Mouse (Mus musculus) embryonic facial prominence, embryonic 15.5 days (tissue): Measurements from ENCODE around the gene Glp2r. TPM values are rescaled to one million over a fixed set of nuclear protein-coding genes. Genes with fewer than 3 reads are reported as not detected.

Source experiments
- ATAC-seq: fragments of 200-750 bp; cut with Nextera tagmentation; 2 replicates; pipeline ENCODE4 v1.8.0; 2017; ENCODE audit warnings: low read depth, moderate TSS enrichment; ENCODE audit not compliant: insufficient number of reproducible peaks, low FRiP score, low TSS enrichment
- H3K27ac ChIP-seq: fragments of 300-500 bp; sonication (generic); replicated peaks from 2 replicates; pipeline ENCODE4 v1.5.1; 2015; ENCODE audit warnings: mild to moderate bottlenecking, inconsistent platforms
- H3K27me3 ChIP-seq: fragments of 300-500 bp; sonication (generic); 2 replicates; pipeline ENCODE4 v1.6.1; 2015; ENCODE audit warnings: inconsistent platforms
- H3K36me3 ChIP-seq: fragments of 300-500 bp; sonication (generic); 2 replicates; pipeline ENCODE4 v1.6.1; 2015; ENCODE audit warnings: mild to moderate bottlenecking, inconsistent platforms
- H3K4me1 ChIP-seq: fragments of 300-500 bp; sonication (generic); 2 replicates; pipeline ENCODE4 v1.6.1; 2015; ENCODE audit warnings: inconsistent platforms
- H3K4me2 ChIP-seq: fragments of 300-500 bp; sonication (generic); replicated peaks from 2 replicates; pipeline ENCODE4 v1.6.1; 2015; ENCODE audit warnings: mild to moderate bottlenecking, inconsistent platforms
- H3K4me3 ChIP-seq: fragments of 300-500 bp; sonication (generic); replicated peaks from 2 replicates; pipeline ENCODE4 v1.5.1; 2015; ENCODE audit warnings: mild to moderate bottlenecking, inconsistent platforms
- H3K9ac ChIP-seq: fragments of 300-500 bp; sonication (generic); 2 replicates; pipeline ENCODE4 v1.6.1; 2015; ENCODE audit warnings: inconsistent platforms
- H3K9me3 ChIP-seq: fragments of 300-500 bp; sonication (generic); replicated peaks from 2 replicates; pipeline ENCODE4 v1.6.1; 2016; ENCODE audit warnings: inconsistent platforms
- WGBS: fragments of 180-500 bp; shearing (Covaris S2); methylation state at CpG from one replicate; pipeline ENCODE4 v1.1.7; 2015; 5-methylcytosine and 5-hydroxymethylcytosine counted together
- polyA plus RNA-seq: library from polyadenylated mRNA; unstranded; fragments of >200 nt; fragmentation: Nextera tagmentation; extraction: Ambion mirVana; gene quantifications from 2 replicates; pipeline ENCODE4 v1.2.1, GENCODE M21; 2015

Glp2r gene
- polyA plus RNA-seq, 1 experiment from 2014 or later: 0.11 TPM

GRCm38 (mm10) chr11:67657685-67658382 is 113.1 kb downstream of the Glp2r start:
- ATAC-seq: no peak
- Histone ChIP-seq H3K4me1 (peaks cover 2% of the 10 kb centered on the region), H3K27ac (no peak overlapping the region), H3K9me3 (no peaks in the 10 kb centered on the region), H3K4me3 (no peak overlapping the region), H3K9ac (no peak overlapping the region), H3K36me3 (no peaks in the 10 kb centered on the region), H3K27me3 (no peaks in the 10 kb centered on the region), H3K4me2 (no peak overlapping the region)
- WGBS: 45% methylated on average over 11 of the region's 11 CpGs

DNA sequence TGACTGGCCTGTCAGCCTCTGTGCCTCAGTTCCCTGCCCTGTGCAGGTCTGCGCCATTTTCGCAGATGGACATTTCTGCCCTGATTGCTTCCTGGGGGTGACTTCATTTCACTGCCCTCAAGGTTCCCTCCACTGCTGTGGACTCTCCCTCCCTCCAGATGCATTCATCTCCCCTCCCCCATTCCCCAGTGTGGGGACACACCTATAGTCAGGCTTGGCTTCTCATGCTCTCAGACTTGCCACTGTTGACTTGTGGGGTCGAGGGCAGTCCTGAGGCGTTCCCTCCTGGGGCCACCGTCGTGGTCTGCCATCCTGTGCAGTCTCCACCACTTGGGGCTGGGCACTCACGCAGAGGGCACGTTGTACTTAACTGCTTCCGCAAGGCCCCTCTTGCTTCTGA is 114.1 kb downstream of the Glp2r start:
- H3K27me3 ChIP-seq: no peaks in the 10 kb centered on the region
- 85% methylated on average over 9 of the region's 9 CpGs for WGBS
- ATAC-seq: no peak

GRCm38 (mm10) chr11:67656366-67656765 is 114.6 kb downstream of the Glp2r start:
- H3K4me1 ChIP-seq: peaks cover 12% of the 10 kb centered on the region
- no peaks in the 10 kb centered on the region for H3K27me3 ChIP-seq
- H3K9ac ChIP-seq: no peak overlapping the region
- H3K4me2 ChIP-seq: no peak overlapping the region
- ATAC-seq: no peak
- no peaks in the 10 kb centered on the region for H3K9me3 ChIP-seq
- H3K36me3 ChIP-seq: no peaks in the 10 kb centered on the region
- no peak overlapping the region for H3K27ac ChIP-seq
- no peak overlapping the region for H3K4me3 ChIP-seq
- WGBS: 79% methylated on average over 7 of the region's 7 CpGs

More for the DNA sequence above, 114.1 kb downstream of the Glp2r start:
- no peak overlapping the region for H3K4me3 ChIP-seq
- H3K4me2 ChIP-seq: no peak overlapping the region
- H3K27ac ChIP-seq: no peak overlapping the region
- no peaks in the 10 kb centered on the region for H3K9me3 ChIP-seq
- no peak overlapping the region for H3K9ac ChIP-seq
- H3K36me3 ChIP-seq: no peaks in the 10 kb centered on the region
- peaks cover 12% of the 10 kb centered on the region for H3K4me1 ChIP-seq

DNA sequence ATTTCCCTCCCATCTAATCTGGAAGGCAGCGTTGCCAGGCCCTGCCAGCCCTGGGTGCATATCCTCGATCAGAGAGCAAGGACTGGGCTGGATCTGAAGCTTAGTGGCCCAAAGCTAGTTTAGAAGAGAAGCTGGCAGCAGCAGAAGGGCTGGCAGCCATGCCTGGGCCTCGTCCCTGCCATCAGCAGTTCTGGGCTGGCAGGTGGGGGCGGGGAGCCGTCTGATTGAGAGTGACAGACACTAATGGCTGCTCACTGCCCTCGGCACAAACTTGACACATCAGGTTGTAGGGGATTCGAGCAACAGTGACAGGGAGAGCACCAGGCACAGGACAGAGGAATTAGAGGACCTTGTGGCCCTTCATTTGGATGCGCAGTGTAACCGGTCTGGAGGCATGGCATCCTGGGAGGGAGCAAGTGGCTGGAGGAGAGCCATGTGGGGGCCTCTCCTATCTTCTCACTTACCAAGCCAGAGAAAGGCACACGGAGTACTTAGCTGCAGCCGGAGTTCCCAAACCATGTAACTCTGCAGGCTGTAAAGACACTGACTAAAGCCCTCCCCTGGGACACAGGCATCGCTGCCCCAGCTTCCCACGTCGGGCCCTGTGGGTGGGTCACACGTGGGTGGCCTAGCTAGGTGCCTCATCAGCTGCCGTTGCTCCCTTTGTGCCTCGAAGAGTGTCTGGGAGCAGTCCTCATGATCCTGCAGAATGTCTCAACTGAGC is 115.6 kb downstream of the Glp2r start:
- Histone ChIP-seq H3K27ac (no peak overlapping the region), H3K9ac (no peak overlapping the region), H3K27me3 (no peaks in the 10 kb centered on the region), H3K4me1 (peaks cover 12% of the 10 kb centered on the region), H3K4me2 (no peak overlapping the region), H3K36me3 (no peaks in the 10 kb centered on the region), H3K4me3 (no peak overlapping the region), H3K9me3 (no peaks in the 10 kb centered on the region)
- ATAC-seq: no peak
- WGBS: 59% methylated on average over 17 of the region's 17 CpGs

GRCm38 (mm10) chr11:67654514-67654913 is 116.4 kb downstream of the Glp2r start:
- no peaks in the 10 kb centered on the region for H3K36me3 ChIP-seq
- no peak overlapping the region for H3K9ac ChIP-seq
- H3K4me2 ChIP-seq: no peak overlapping the region
- WGBS: 83% methylated on average over 4 of the region's 4 CpGs
- H3K27me3 ChIP-seq: no peaks in the 10 kb centered on the region
- peaks cover 12% of the 10 kb centered on the region for H3K4me1 ChIP-seq
- H3K4me3 ChIP-seq: no peak overlapping the region
- ATAC-seq: no peak
- H3K27ac ChIP-seq: no peak overlapping the region
- no peaks in the 10 kb centered on the region for H3K9me3 ChIP-seq

DNA sequence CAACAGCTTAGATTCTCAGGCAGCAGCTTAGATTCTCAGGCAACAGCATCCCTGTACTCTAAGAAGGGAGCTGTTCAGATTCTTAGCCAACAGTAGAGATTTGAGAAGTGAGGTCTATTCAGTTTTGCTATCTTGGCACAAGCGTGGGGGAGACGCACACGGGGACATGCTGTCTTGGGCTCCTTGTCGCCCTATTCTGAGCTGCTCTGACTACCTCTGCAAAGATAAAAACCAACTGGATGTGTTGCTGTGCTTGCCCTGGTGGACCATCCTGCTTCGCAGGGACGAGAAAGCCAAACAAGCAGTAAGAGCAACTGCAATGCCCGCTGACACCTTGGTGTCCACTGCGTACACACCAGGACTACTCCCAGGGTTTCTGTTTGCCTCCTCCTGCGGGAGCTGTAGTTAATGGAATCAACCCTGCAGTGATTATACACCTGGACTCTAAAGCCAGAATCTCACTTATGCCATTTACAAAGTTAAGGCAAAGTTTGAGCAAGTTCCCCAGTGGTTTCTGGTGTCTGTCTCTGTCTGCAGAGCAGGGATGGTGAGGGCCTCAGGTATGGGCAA is 117.3 kb downstream of the Glp2r start:
- WGBS: 92% methylated on average over 9 of the region's 9 CpGs
- no peak for ATAC-seq
- H3K9me3 ChIP-seq: no peaks in the 10 kb centered on the region
- no peaks in the 10 kb centered on the region for H3K36me3 ChIP-seq
- H3K4me2 ChIP-seq: no peak overlapping the region
- H3K9ac ChIP-seq: no peak overlapping the region
- no peaks in the 10 kb centered on the region for H3K27me3 ChIP-seq
- no peak overlapping the region for H3K27ac ChIP-seq
- no peak overlapping the region for H3K4me3 ChIP-seq
- peaks cover 12% of the 10 kb centered on the region for H3K4me1 ChIP-seq

GRCm38 (mm10) chr11:67652893-67653255 is 118.1 kb downstream of the Glp2r start:
- H3K4me1 ChIP-seq: peaks cover 12% of the 10 kb centered on the region
- no peak for ATAC-seq
- H3K27ac ChIP-seq: no peak overlapping the region; the same call in 1 of the 2 replicates
- H3K4me3 ChIP-seq: no peak overlapping the region
- H3K27me3 ChIP-seq: no peaks in the 10 kb centered on the region
- no peaks in the 10 kb centered on the region for H3K9me3 ChIP-seq
- 0 out of 2 replicates have a peak overlapping the region, but pooled peaks have one; percentile 6 for H3K4me2 ChIP-seq
- 39% methylated on average over 6 of the region's 6 CpGs for WGBS
- H3K36me3 ChIP-seq: no peaks in the 10 kb centered on the region
- H3K9ac ChIP-seq: no peak overlapping the region

DNA sequence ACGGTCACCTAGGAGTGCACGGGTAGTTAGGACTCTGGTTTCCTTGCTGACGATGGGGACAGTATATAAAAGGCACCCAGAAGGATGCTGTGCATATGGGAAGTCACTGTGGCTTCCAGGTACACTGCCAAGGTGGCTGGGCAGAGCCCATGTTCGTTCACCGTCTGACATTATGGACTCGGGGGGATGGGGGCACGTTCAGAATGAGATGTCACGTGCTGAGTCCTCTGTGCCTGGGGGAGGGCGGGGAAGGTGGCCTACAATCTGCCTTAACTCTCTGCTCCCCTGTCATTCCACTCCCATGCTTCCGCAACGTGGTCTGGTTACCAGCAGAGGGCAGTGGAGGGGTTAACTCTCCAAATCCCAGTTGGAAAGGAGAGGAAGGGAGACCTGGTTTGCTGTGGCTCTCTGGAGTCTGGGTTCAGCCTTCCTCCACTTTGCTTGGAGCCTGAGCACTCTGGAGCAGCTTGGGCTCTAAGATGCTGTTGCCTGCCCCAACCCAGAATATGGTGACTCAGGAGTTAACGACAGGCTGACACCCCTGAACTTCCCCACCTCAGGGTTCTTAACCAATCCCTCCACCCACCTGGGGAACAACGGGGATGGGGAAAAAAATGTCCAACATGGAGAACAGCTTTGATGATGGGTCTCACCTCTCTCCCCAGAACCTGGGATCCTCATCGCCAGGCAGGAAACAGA is 118.6 kb downstream of the Glp2r start:
- H3K4me1 ChIP-seq: peaks cover 12% of the 10 kb centered on the region
- H3K4me3 ChIP-seq: no peak overlapping the region
- 0 out of 2 replicates have a peak overlapping the region, but pooled peaks have one; percentile 6 for H3K4me2 ChIP-seq
- no peak overlapping the region for H3K9ac ChIP-seq
- WGBS: 15% methylated on average over 14 of the region's 14 CpGs
- H3K36me3 ChIP-seq: no peaks in the 10 kb centered on the region
- H3K9me3 ChIP-seq: no peaks in the 10 kb centered on the region
- no peak overlapping the region for H3K27ac ChIP-seq
- no peak for ATAC-seq
- no peaks in the 10 kb centered on the region for H3K27me3 ChIP-seq

DNA sequence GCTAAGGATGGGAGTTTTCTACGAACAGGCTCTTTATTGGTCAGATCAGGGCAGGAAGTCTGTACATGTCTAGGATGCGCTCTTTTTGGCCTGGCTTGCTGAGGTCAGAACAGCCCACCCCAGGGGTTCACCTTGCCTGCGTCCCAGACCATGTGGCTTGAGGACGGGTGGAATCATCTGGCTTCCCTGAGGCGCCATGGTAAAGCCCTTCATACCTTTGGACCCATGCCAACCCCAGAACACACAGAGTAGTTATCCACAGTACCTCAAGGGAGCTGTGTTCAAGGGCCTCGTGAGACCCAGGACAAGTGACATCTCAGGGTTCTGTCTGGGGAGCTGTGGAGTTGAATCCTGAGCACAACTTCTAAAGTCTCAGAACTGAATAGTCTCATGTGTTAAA is 119.2 kb downstream of the Glp2r start:
- no peak for ATAC-seq
- H3K9ac ChIP-seq: no peak overlapping the region
- no peaks in the 10 kb centered on the region for H3K9me3 ChIP-seq
- H3K4me2 ChIP-seq: no peak overlapping the region
- H3K27me3 ChIP-seq: no peaks in the 10 kb centered on the region
- H3K4me3 ChIP-seq: no peak overlapping the region
- no peak overlapping the region for H3K27ac ChIP-seq
- H3K4me1 ChIP-seq: peaks cover 12% of the 10 kb centered on the region
- WGBS: 66% methylated on average over 6 of the region's 6 CpGs
- H3K36me3 ChIP-seq: no peaks in the 10 kb centered on the region

DNA sequence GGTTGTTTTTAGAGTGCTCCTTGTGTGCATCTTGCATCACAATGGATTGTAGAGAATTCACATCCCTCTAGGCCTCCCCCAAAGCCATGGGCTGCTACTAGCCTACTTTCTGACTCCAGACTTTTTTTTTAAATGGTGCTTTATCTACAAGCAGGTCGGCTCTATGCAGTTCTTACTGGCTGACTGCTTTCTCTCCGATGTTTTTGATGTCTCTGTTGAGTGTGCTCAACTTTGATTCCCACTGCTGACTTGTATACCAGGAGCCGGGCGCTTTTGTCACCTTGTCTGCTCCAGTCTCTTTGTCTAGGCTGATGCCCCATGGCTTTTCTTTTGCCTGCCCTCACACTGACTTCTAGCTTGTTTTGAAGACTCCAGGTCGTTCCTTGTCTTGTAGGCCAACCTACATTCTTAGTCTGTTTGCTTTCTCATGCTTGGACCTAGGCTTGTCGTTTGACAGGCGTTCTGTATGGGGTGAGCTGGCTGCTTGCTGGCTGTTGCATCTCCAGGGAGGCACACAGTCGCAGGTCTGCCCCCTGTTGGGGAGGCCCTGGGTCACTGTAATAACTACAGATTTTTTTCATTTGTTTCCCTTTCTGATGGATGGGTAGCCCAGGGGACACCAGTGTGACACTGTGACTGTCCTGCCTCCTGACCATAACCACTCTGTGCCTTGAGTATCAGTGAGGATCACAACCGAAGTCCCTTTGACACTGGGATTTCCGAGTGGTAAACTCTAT is 120.8 kb downstream of the Glp2r start:
- Histone ChIP-seq H3K9me3 (no peaks in the 10 kb centered on the region), H3K9ac (no peak overlapping the region), H3K27ac (no peak overlapping the region), H3K4me2 (no peak overlapping the region), H3K4me1 (peaks cover 12% of the 10 kb centered on the region), H3K4me3 (no peak overlapping the region), H3K36me3 (no peaks in the 10 kb centered on the region), H3K27me3 (no peaks in the 10 kb centered on the region)
- no peak for ATAC-seq
- WGBS: 54% methylated on average over 10 of the region's 10 CpGs
